Mouse (Mus musculus) heart, postnatal 14 days (tissue): ENCODE results near the gene Id3. TPM values are rescaled to one million over a fixed set of nuclear protein-coding genes. Genes with fewer than 3 reads are reported as not detected.

ENCODE experiments used
- DNase-seq, 2 experiments: peaks; one replicate each; pipeline ENCODE4 v3.0.0; 2021 to 2022
- intact Hi-C: fragments of 180-260 bp; cut with DNase I; formaldehyde crosslinking; loops from one replicate; pipeline ENCODE4 v1.15.1; 2025
- total RNA-seq, 2 experiments: library from RNA; stranded (reverse); gene quantifications; 2 replicates each; pipeline ENCODE4 v1.2.3; 2021

Gene Id3
- total RNA-seq, 2 experiments from 2014 or later = 85.4 to 93.7 TPM

- DNase-seq = no peak
- intact Hi-C loops = no loop called here
Observed at GRCm38 (mm10) chr4:136173210-136173715, 30.0 kb downstream of the Id3 start.

- no peak for DNase-seq
- intact Hi-C loops = no loop called here
Observed at GRCm38 (mm10) chr4:136174216-136175193, 31.2 kb downstream of the Id3 start.

GRCm38 (mm10) chr4:136176022-136176552 lies 32.8 kb downstream of the Id3 start:
- intact Hi-C loops = no loop called here
- DNase-seq = no peak

GRCm38 (mm10) chr4:136177244-136177611 lies 33.9 kb downstream of the Id3 start:
- intact Hi-C loops = no loop called here
- DNase-seq = peak; percentile 33 to 48

GRCm38 (mm10) chr4:136177612-136178474 lies 34.5 kb downstream of the Id3 start:
- peak; percentile 67 to 70 for DNase-seq
- intact Hi-C loops = no loop called here

GRCm38 (mm10) chr4:136178475-136178921 lies 35.2 kb downstream of the Id3 start:
- no peak for DNase-seq
- intact Hi-C loops = no loop called here

- no peak for DNase-seq
- intact Hi-C loops = no loop called here
Observed at GRCm38 (mm10) chr4:136179456-136179855, 36.2 kb downstream of the Id3 start.

GRCm38 (mm10) chr4:136179998-136180397 lies 36.7 kb downstream of the Id3 start:
- DNase-seq = peak; percentile 87 to 93
- intact Hi-C loops = no loop called here

GRCm38 (mm10) chr4:136180408-136181330 lies 37.4 kb downstream of the Id3 start:
- intact Hi-C loops = no loop called here
- DNase-seq = peak; percentile 69 to 80

GRCm38 (mm10) chr4:136181367-136181766 lies 38.1 kb downstream of the Id3 start:
- intact Hi-C loops = no loop called here
- DNase-seq = no peak

- peak; percentile 72 to 75 for DNase-seq
- intact Hi-C loops = no loop called here
Observed at GRCm38 (mm10) chr4:136185375-136185774, 42.1 kb downstream of the Id3 start.

- no peak for DNase-seq
- intact Hi-C loops = no loop called here
Observed at GRCm38 (mm10) chr4:136186315-136186714, 43.0 kb downstream of the Id3 start.

- intact Hi-C loops = no loop called here
- DNase-seq = no peak
Observed at GRCm38 (mm10) chr4:136186739-136187472, 43.6 kb downstream of the Id3 start.

- intact Hi-C loops = no loop called here
Observed at GRCm38 (mm10) chr4:136188973-136189737, 45.9 kb downstream of the Id3 start.

GRCm38 (mm10) chr4:136189912-136190311 lies 46.6 kb downstream of the Id3 start:
- intact Hi-C loops = no loop called here
- no peak for DNase-seq

More at GRCm38 (mm10) chr4:136188973-136189737, 45.9 kb downstream of the Id3 start:
- no peak for DNase-seq

GRCm38 (mm10) chr4:136193571-136193970 lies 50.3 kb downstream of the Id3 start:
- intact Hi-C loops = no loop called here
- no peak for DNase-seq

GRCm38 (mm10) chr4:136195029-136195428 lies 51.7 kb downstream of the Id3 start:
- intact Hi-C loops = no loop called here
- DNase-seq = no peak
